ENCODE assay signal across 16 mouse cellular contexts in the genomic region with DNA sequence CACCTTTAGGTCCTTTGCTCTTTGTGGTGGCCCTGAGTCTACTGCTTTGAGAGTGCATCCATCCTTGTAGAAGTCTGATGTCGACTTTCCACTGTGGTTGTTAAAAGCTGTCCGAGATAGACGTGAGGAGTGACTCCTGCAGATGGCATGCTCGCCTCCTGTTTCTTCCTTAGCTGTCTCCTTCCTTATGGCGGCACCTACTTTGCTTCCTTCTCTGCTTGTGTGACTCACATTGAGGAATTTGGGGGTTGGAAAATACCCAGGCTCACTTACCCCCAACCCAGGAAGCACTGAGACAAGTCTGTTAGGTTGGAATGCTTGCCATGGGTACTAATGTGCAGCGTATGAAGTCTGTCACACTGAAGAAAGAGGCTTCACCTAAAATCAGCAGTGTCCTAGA. TPM values are rescaled to one million over a fixed set of nuclear protein-coding genes. Genes with fewer than 3 reads are reported as not detected.
"Had no signal": no experiment of that assay in that cellular context is flagged by ENCODE, and none has a peak within 500 bp of the region (broad histone marks: within the 10 kb centered on the region; RNA-seq: fewer than 3 reads in every experiment).

No protein-coding gene starts in this region.

- H3K4me3 ChIP-seq: limb, embryonic 13.5 days; megakaryocyte, embryonic 14.5 days; midbrain, embryonic 15.5 days; neural tube, embryonic 13.5 days had no signal

- DNase-seq: kidney, adult 8-10 months; layer of hippocampus, postnatal 36 days; lung, adult 2 months; lung, postnatal 10 days; retina, postnatal 1 day; right cerebral cortex, postnatal 4 days; spleen, adult 18-20 months; thymus, adult 2 months; thymus, postnatal 25 days had no signal

- ATAC-seq: midbrain, embryonic 15.5 days had no signal

- H3K4me2 ChIP-seq: limb, embryonic 13.5 days; midbrain, embryonic 11.5 days; midbrain, embryonic 15.5 days; neural tube, embryonic 13.5 days had no signal

- H3K36me3 ChIP-seq: limb, embryonic 13.5 days; midbrain, embryonic 15.5 days; neural tube, embryonic 13.5 days had no signal

- H3K27ac ChIP-seq: limb, embryonic 13.5 days; liver, embryonic 14.5 days; macrophage; midbrain, embryonic 15.5 days; neural tube, embryonic 13.5 days had no signal

- H3K27me3 ChIP-seq: limb, embryonic 13.5 days; megakaryocyte, embryonic 14.5 days; midbrain, embryonic 15.5 days; neural tube, embryonic 13.5 days had no signal

- H3K9me3 ChIP-seq: limb, embryonic 13.5 days; midbrain, embryonic 15.5 days had no signal

- H3K4me1 ChIP-seq: limb, embryonic 13.5 days; megakaryocyte, embryonic 14.5 days; midbrain, embryonic 15.5 days; neural tube, embryonic 13.5 days had no signal

- H3K9ac ChIP-seq: limb, embryonic 13.5 days; liver, embryonic 14.5 days; midbrain, embryonic 15.5 days; neural tube, embryonic 13.5 days had no signal

RNA-seq across cellular contexts. Expression of a gene that starts 46.1 kb away (rescaled TPM):
- polyA plus RNA-seq: macrophage had no signal
